Mouse (Mus musculus) lung, embryonic 14.5 days (tissue): ENCODE data around the gene Tmppe. TPM values are rescaled to one million over a fixed set of nuclear protein-coding genes. Genes with fewer than 3 reads are reported as not detected.
"Not testable (repeated sequence)": the region's sequence is repeated elsewhere in the genome, so short reads cannot be mapped to it uniquely, and the experiment has no call there.

Experiments
- ATAC-seq: fragments of 200-750 bp; cut with Nextera tagmentation; 2 replicates; pipeline ENCODE4 v1.8.0; 2017; ENCODE audit warnings: mild to moderate bottlenecking, moderate TSS enrichment, moderate library complexity; ENCODE audit not compliant: insufficient read depth
- DNase-seq: peaks from one replicate; pipeline ENCODE4 v3.0.0-alpha.2; 2015
- H3K27ac ChIP-seq: fragments of 300-500 bp; sonication (generic); 2 replicates; pipeline ENCODE4 v1.5.1; 2014; ENCODE audit warnings: low read depth, mild to moderate bottlenecking, moderate library complexity
- H3K27me3 ChIP-seq: fragments of 300-500 bp; sonication (generic); 2 replicates; pipeline ENCODE4 v1.6.1; 2014; ENCODE audit warnings: low read length, control low read depth; ENCODE audit not compliant: insufficient read depth
- H3K36me3 ChIP-seq: fragments of 300-500 bp; sonication (generic); 2 replicates; pipeline ENCODE4 v1.6.1; 2014; ENCODE audit warnings: control low read depth; ENCODE audit not compliant: insufficient read depth
- H3K4me1 ChIP-seq: fragments of 300-500 bp; sonication (generic); 2 replicates; pipeline ENCODE4 v1.6.1; 2014; ENCODE audit warnings: antibody characterized with exemption, control low read depth; ENCODE audit not compliant: insufficient read depth
- H3K4me2 ChIP-seq: fragments of 300-500 bp; sonication (generic); 2 replicates; pipeline ENCODE4 v1.6.1; 2014; ENCODE audit warnings: mild to moderate bottlenecking
- H3K4me3 ChIP-seq: fragments of 300-500 bp; sonication (generic); 2 replicates; pipeline ENCODE4 v1.5.1; 2014; ENCODE audit warnings: low read depth, low read length
- H3K9ac ChIP-seq: fragments of 300-500 bp; sonication (generic); 2 replicates; pipeline ENCODE4 v1.6.1; 2014
- H3K9me3 ChIP-seq: fragments of 300-500 bp; sonication (generic); 2 replicates; pipeline ENCODE4 v1.6.1; 2016; ENCODE audit warnings: low read depth, low read length, control low read depth
- CTCF ChIP-seq: IDR thresholded peaks from 2 replicates; pipeline ENCODE4 v1.5.1; 2016; ENCODE audit warnings: antibody characterized with exemption, low read depth
- WGBS: fragments of 180-500 bp; shearing (Covaris S2); extraction: QIAGEN DNeasy Blood & Tissue Kit; methylation state at CpG from one replicate; pipeline ENCODE4 v1.1.7; 2014; 5-methylcytosine and 5-hydroxymethylcytosine counted together
- polyA plus RNA-seq: library from polyadenylated mRNA; unstranded; fragments of >200 nt; fragmentation: Nextera tagmentation; extraction: Ambion mirVana; gene quantifications from 2 replicates; pipeline ENCODE4 v1.2.1, GENCODE M21; 2014

The Tmppe gene
- polyA plus RNA-seq, result 4.0 and 4.1 TPM in 2 replicates

DNA sequence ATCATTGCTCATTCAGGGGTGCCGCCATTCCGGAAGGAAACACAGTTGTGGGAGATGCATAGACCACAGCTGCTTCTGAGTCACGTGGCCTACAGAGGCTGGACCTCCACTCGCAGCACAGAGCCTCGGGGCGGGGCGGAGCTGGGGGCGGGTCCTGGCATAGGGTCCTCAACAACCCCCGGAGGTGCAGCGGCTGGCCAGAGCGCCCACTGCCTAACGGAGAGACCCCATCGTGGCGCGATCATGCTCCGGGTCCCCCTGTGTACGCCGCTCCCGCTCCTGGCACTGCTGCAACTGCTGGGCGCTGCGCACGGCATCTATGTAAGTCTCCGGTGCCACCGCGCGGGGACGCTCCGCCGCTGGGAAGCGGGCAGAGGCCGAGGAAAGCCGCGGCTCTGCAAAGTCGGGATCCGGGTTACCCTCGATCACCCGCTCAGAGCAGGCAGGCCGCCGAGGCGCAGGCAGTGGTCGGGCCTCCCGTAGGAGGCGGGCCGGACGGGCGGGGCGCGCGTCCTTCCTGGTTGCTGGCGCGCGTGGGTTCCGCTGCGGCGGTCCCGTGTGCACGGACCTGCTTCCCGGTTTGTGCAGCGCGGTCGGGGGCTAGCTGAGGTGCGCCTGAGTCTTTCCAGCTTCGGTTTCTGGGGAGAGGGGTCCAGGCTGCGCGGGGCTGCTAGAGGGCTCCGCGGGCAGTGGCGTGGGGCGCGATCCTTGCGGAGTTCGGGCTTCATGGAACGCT lies at the start of gene Tmppe, which contains the start of gene Glb1:
Tmppe (plus strand) TSS at position 157 of the 736 bp plus-strand sequence.
Glb1 (plus strand) TSS at position 128 of the 736 bp plus-strand sequence.
- no peaks in the 10 kb centered on the region for H3K9me3 ChIP-seq
- H3K36me3 ChIP-seq, result peaks cover 13% of the 10 kb centered on the region
- peak within 1 kb of the TSS; percentile 85 for H3K4me2 ChIP-seq
- DNase-seq (peak; percentile 92), ATAC-seq (peak; percentile 99)
- TF ChIP-seq CTCF, result peak; percentile 56
- no peaks in the 10 kb centered on the region for H3K27me3 ChIP-seq
- H3K4me1 ChIP-seq, result peaks cover 5% of the 10 kb centered on the region; the same call in 1 of the 2 replicates
- H3K4me3 ChIP-seq, result peak within 1 kb of the TSS; percentile 83
- WGBS, result under 1% methylated on average over 73 of the region's 73 CpGs
- H3K27ac ChIP-seq, result peak within 1 kb of the TSS; percentile 91
- peak within 1 kb of the TSS; percentile 83 for H3K9ac ChIP-seq

DNA sequence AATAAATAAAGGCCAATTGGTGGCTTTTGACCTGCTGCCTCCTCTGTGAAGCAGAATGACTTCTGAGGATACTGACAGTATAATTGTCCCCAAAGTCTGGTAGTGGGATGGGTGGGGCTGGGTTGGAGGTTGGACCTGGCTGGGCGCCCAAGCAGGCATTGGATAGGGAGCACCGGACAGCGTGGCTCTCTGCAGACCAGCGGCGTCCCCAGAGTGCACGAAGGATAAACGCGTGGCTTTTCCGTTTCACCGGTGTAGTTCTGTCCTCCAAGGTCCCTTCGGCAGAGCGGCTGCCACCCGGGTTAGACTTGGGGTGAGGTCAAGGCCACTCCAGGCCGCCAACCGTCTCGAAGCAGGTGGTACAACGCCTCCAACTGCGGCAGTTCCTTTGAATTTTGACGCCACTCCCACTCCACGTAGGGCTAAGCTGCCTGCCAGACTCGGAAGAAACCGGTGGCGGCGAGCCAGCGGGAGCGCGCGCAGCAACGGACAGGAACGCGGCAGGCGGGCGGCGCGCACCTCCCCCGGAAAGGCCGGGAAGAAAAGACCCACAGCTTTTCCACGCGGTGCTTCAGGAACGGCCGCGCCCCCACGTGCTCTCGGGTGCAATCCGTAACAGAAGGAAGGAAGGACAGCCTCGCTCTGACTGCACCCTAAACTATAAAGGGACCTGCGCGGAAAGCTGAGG lies 33.0 kb upstream of the Tmppe start:
- no peaks in the 10 kb centered on the region for H3K4me1 ChIP-seq
- no peak for TF ChIP-seq CTCF
- H3K9me3 ChIP-seq, result no peaks in the 10 kb centered on the region
- no peaks in the 10 kb centered on the region for H3K36me3 ChIP-seq
- no peaks in the 10 kb centered on the region for H3K27me3 ChIP-seq
- ATAC-seq (peak; percentile 87), DNase-seq (peak; percentile 93)
- 0 out of 2 replicates have a peak overlapping the region, but pooled peaks have one; percentile 20 for H3K27ac ChIP-seq
- peak overlapping the region; percentile 37 for H3K4me3 ChIP-seq
- H3K9ac ChIP-seq, result peak overlapping the region; percentile 60
- peak overlapping the region; percentile 86 for H3K4me2 ChIP-seq
- under 1% methylated on average over 48 of the region's 48 CpGs for WGBS

DNA sequence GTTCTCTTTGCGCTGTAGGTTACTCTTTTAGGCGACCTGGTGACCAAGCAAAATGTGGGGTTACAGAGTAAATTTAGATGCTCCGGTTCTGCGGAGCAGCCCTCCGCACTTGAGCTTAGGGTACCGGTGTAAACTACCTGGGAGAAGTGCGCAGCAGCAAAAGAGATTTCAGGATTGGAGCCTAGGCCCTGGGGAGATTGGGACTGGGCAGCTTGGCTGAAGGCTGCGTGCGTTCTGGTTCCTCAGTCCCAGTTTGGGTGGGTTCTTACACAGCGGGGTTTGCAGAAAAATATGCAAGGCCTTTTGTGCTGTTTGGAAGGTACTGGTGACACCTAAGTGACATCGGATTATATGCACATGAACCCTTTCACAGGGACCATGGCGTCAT lies 32.4 kb upstream of the Tmppe start:
- no peaks in the 10 kb centered on the region for H3K36me3 ChIP-seq
- H3K27me3 ChIP-seq, result no peaks in the 10 kb centered on the region
- peak; percentile 39 for ATAC-seq
- TF ChIP-seq CTCF, result no peak
- H3K4me1 ChIP-seq, result no peaks in the 10 kb centered on the region
- DNase-seq, result peak; percentile 19
- H3K4me2 ChIP-seq, result peak overlapping the region; percentile 86
- peak overlapping the region; percentile 37 for H3K4me3 ChIP-seq
- no peaks in the 10 kb centered on the region for H3K9me3 ChIP-seq
- peak overlapping the region; percentile 60 for H3K9ac ChIP-seq
- 0 out of 2 replicates have a peak overlapping the region, but pooled peaks have one; percentile 20 for H3K27ac ChIP-seq
- WGBS, result 11% methylated on average over 12 of the region's 12 CpGs

DNA sequence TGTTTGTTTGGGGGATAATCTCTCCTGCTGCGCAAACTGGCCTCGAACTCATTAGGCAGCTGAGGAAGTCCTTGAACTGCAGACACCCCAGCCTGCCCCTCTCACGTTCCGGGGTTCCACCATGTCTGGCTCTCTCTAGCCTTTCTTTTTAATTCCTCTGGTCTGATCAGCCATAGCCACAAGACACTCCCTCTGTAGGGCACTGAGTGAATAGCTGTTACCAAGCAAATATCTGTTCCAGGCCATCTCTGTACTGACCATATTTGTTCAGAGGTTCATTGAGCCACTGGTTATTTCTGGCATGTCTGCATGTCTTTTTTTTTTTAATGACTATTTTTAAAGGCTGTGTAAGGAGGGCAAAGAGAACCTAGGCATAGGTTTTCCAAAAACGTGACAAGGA lies 31.5 kb upstream of the Tmppe start:
- not testable (repeated sequence) for H3K27me3 ChIP-seq, H3K4me3 ChIP-seq, H3K9ac ChIP-seq, H3K4me1 ChIP-seq, H3K9me3 ChIP-seq, H3K36me3 ChIP-seq, H3K4me2 ChIP-seq, H3K27ac ChIP-seq
- peak; percentile 49 for TF ChIP-seq CTCF
- DNase-seq, result peak; percentile 46
- WGBS, result 60% methylated on average over 5 of the region's 5 CpGs
- ATAC-seq, result peak; percentile 39; the same call in 1 of the 2 replicates

GRCm38 (mm10) chr9:114371717-114372116 lies 29.2 kb upstream of the Tmppe start:
- not testable (repeated sequence) for ATAC-seq, H3K9me3 ChIP-seq, H3K9ac ChIP-seq, H3K4me3 ChIP-seq, H3K27me3 ChIP-seq, H3K4me1 ChIP-seq, H3K27ac ChIP-seq, H3K4me2 ChIP-seq
- peak; percentile 24; the same call in 1 of the 2 replicates for TF ChIP-seq CTCF
- WGBS, result 26% methylated on average over 5 of the region's 5 CpGs
- DNase-seq, result peak; percentile 47
- H3K36me3 ChIP-seq, result peaks cover 19% of the 10 kb centered on the region; the same call in 1 of the 2 replicates

DNA sequence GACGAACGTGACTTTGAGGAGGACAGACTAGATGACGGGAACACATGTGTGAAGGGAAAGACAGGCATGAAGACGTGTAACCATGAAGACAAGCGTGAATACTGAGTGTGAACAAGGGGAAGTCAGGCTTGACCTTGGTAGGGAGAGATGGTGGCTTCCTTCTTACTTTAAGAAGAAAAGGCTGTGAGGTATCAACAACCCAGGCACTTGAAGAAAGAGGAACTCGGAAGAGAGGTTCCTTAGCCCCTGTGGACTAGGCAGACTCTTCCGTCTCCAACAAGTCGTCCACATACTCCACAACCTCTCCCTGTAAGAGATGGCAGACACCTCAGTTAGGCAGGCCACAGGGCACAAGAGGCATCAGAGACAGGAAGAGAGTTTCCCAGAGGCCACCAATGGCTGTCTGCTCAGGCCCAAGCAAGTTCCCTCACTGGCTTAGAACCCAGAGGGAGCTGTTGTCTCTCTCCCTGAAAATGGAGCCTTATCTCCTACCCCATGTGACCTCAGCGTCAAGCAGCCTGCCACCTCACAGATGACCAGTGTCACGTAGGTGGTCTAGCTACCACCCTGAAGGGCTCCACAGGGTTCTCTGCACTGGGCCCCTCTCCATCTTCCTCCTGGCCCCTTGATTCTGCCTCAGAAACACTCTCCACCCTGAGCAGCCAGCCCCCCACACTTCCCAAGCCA lies 25.5 kb upstream of the Tmppe start:
- 79% methylated on average over 10 of the region's 10 CpGs for WGBS

More for the DNA sequence above, 25.5 kb upstream of the Tmppe start:
- Histone ChIP-seq H3K9ac (no peak overlapping the region), H3K4me2 (no peak overlapping the region), H3K4me1 (no peaks in the 10 kb centered on the region), H3K36me3 (peaks cover 53% of the 10 kb centered on the region), H3K27me3 (no peaks in the 10 kb centered on the region), H3K9me3 (no peaks in the 10 kb centered on the region), H3K27ac (no peak overlapping the region), H3K4me3 (no peak overlapping the region)
- DNase-seq (no peak), ATAC-seq (no peak)
- no peak for TF ChIP-seq CTCF
